Mouse (Mus musculus) fibroblast of lung, adult 2 months (primary cell): ENCODE data around the gene Klhl20.
"Not testable (repeated sequence)": the region's sequence is repeated elsewhere in the genome, so short reads cannot be mapped to it uniquely, and the experiment has no call there.

Source experiments
- DNase-seq: peaks from one replicate; pipeline ENCODE4 v3.0.0-alpha.2; 2011; ENCODE audit warnings: low read depth

Klhl20 gene

GRCm38 (mm10) chr1:161130726-161131664 lies at the start of gene Klhl20:
Klhl20 (minus strand) TSS chr1:161131511.
- peak; percentile 92 for DNase-seq

- DNase-seq, result no peak
Measured at GRCm38 (mm10) chr1:161180674-161181073, 49.4 kb upstream of the Klhl20 start.

DNA sequence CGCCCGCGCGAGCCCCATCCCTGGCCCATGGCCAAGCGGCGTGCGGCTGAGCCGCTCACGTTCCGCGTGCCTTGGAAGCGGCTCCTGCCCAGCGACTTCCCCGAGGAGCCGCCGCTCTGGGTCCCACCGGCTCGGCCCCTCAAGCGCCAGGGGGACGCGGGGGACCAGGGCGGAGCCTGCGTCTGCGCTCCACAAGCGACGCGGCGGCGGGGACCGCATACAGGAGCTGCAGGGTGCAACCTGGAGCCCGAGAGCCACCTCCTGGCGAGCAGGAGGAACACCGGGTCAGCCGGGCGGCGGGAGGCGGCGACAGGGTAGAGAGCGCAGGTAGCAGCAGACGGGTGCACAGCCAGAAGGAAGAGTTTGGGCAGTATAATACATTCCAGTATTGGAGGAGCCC lies 39.3 kb upstream of the Klhl20 start:
- DNase-seq, result no peak

- no peak for DNase-seq
Measured at GRCm38 (mm10) chr1:161160266-161160665, 29.0 kb upstream of the Klhl20 start.

GRCm38 (mm10) chr1:161159214-161159613 lies 27.9 kb upstream of the Klhl20 start, which contains the start of gene Tex50:
Tex50 (minus strand) TSS chr1:161159314.
- DNase-seq, result no peak

DNA sequence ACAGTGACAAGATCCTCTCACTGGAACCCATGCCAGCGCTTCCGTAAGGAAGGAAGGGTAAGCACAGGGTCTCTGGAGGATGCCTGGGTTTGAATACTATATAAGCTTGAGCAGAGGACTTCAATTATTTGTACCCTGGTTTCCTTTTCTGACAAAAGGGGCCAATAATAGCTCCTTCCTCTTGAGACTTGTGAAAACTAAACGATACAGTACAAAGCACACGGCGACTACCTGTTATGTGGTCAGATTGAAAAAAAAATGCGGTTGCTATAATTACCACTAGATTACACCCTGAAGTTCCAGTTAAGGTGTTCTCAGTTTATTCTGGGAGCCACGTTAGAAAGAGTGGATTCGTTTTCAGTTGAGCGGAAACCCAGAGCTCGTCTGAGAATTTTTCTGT lies 25.2 kb upstream of the Klhl20 start:
- DNase-seq, result no peak

DNA sequence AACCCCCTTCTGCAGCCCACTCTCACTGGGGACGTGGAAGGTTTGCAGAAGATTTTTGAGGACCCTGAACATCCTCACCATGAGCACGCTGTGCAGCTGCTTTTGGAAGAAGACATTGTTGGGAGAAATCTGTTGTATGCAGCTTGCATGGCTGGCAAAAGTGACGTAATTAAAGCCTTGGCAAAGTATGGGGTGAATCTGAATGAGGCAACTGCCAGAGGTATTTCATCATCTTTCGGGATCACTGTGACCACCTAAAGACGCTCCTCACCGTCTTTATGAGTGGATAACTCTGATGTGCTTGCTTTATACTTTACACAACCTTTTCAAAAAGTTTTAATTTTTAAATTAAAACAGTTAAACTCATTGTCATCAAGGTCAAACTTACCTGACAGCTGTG lies 19.8 kb upstream of the Klhl20 start:
- no peak for DNase-seq

DNA sequence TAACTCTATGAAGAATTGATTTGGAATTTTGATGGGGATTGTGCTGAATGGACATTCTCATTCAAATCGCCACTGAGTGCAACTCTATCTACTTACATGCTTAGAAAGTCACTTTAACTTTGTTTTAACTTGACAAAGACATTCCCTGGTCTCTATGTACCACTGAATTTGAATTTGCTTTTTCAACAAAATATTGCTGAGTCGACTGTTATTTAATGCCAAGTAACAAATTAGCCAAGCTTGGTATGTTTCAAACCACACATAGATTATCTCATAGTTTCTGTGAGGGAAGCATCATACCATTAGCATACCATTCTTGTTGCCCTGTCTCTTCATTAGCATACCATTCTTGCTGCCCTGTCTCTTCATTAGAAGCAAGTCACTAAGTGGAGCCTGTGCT lies 16.6 kb upstream of the Klhl20 start:
- no peak for DNase-seq

GRCm38 (mm10) chr1:161145611-161146010 lies 14.3 kb upstream of the Klhl20 start:
- not testable (repeated sequence) for DNase-seq

GRCm38 (mm10) chr1:161143216-161143615 lies 11.9 kb upstream of the Klhl20 start:
- DNase-seq, result no peak

DNA sequence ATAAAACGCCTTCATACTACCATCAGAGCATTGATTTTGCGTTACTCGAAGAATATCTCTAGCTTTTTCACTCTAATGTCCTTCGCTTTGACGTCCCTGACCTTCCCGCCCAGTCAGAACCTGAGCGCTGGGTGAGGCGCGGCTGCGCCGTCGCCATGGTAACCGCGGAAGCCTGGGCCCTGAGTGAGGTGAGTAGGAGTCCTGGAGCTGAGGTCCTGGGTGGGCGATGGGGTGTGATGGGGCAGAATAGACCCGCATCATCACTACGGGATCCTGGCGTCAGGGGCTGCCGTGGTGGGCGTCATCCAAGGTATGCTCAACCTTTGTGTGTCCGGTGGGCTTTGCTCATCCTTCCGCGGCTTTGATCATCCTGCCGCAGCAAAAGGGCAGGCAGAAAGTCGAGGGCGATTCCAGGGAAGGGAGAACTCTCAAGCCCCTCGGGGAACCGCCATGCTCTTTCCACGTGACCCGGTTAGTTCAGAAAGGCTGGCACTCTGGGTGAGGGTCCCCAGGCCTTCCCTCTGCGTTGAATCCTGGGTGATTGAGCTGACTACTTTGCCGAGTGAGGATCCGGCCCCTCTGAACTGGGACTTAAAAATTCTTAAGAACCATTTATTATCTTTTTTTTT lies 11.3 kb upstream of the Klhl20 start, which contains the start of gene Ankrd45:
Ankrd45 (plus strand) TSS at position 161 of the 629 bp plus-strand sequence.
- DNase-seq, result no peak

DNA sequence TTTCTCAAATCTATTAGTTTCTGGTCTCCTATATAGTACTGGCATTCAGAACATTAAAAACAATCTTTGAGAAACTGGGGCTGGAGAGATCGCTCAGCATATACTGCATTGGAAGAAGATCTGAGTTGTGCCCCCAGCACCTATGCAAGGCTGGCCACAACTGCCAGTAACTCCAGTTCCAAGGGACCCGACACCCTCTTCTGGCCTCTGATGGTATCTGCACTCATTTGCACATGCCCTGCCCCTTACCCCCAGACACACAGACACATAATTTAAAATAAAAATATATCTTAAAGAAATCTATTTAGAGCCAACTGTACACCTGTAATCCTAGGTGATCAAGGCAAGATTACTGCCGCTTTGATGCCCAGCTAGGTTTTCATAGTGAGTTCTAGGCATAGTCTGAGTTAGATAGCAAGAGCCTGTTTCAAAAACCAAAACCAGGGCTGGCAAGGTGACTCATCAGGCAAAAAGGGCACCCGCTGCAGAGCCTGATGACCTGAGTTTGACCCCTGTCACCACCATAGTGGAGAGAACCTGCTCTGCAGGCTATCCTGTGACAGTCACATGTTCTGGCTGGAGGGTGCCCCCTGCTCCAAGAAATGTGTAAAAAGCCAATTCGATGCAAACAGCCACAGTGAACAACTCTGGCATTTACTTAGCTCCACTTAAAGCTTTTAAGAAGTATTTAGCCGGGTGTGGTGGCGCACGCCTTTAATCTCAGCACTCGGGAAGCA lies 8.9 kb upstream of the Klhl20 start:
- DNase-seq, result no peak

- DNase-seq, result no peak
Measured at GRCm38 (mm10) chr1:161139496-161139895, 8.2 kb upstream of the Klhl20 start.

DNA sequence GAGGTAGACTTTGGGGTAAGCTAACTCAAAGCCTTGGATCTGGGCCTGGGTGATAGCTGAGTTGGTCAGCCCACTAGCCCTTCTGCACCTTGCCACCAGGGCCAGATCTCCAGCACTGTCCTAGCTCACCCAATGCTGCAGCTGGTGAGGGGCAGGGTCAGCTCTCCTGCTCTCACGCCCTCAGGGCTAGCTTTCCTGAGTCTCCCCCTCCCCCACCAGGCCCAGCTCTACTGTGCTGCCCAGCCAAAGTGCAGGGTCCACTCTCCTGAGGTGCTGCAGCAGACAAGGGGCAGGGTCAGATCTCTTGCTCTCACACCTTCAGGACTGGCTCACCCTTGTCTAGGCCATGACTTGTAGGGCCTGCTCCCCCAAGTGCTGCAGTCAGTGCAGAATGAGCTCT lies 4.8 kb downstream of the Klhl20 start:
- no peak for DNase-seq

GRCm38 (mm10) chr1:161122661-161123418 lies 8.5 kb downstream of the Klhl20 start:
- DNase-seq, result no peak

DNA sequence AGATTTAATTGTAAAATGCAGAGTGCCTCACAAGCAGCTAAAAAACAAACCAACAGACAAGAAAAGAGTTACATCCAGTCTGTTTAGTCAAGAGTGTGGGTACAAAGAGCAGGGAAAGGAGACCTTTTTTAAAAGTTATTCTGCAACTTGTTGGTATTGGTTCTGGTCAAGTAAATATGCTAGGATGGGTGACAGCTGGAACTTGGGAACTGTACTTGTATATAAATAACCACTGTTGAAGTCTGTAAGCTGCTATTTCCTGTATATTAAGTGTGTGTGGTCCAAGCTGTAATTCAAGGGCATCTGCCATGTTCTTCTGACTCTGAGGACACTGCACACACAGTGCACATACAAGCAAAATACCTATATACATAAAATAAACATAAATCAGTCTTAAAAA lies 16.7 kb downstream of the Klhl20 start:
- DNase-seq, result no peak

GRCm38 (mm10) chr1:161109216-161109615 lies 22.1 kb downstream of the Klhl20 start:
- DNase-seq, result no peak

DNA sequence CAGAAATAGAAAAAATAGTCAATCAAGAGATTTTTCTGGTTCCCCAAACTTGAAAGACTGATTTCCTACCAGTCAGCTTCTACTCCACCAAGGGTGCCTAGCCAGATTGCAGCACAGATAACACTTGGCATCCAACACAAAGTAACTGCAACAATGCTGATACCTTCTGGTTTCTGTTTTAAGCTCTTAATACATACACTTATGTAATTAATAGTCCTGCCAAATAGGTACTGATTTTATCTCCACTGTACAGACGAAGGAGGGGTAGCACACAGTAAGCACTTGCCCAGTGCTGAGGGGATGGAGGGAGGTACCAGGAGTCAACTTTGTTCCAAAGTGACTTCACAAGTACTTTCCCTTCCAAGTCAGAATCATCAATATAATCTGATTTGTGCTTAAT lies 27.5 kb downstream of the Klhl20 start:
- no peak for DNase-seq

- DNase-seq, result no peak
Measured at GRCm38 (mm10) chr1:161099721-161100405, 31.4 kb downstream of the Klhl20 start.

GRCm38 (mm10) chr1:161077243-161077642 lies 54.1 kb downstream of the Klhl20 start:
- DNase-seq, result no peak

GRCm38 (mm10) chr1:161076238-161076637 lies 55.1 kb downstream of the Klhl20 start:
- DNase-seq, result no peak
